Mouse (Mus musculus) liver, postnatal 0 days (tissue): ENCODE data around the gene Krt39. TPM values are rescaled to one million over a fixed set of nuclear protein-coding genes. Genes with fewer than 3 reads are reported as not detected.

Source experiments
- ATAC-seq: fragments of 200-750 bp; cut with Nextera tagmentation; 2 replicates; pipeline ENCODE4 v1.8.0; 2017; ENCODE audit warnings: mild to moderate bottlenecking, moderate library complexity
- DNase-seq: peaks from one replicate; pipeline ENCODE4 v3.0.0-alpha.2; 2016
- H3K27ac ChIP-seq: fragments of 300-500 bp; sonication (generic); 2 replicates; pipeline ENCODE4 v1.5.1; 2014; ENCODE audit warnings: antibody characterized with exemption, moderate library complexity, mild to moderate bottlenecking, low read depth
- H3K27me3 ChIP-seq: fragments of 300-500 bp; sonication (generic); 2 replicates; pipeline ENCODE4 v1.6.1; 2014; ENCODE audit warnings: low read length, control low read depth, mixed read lengths; ENCODE audit not compliant: insufficient read depth
- H3K36me3 ChIP-seq: fragments of 300-500 bp; sonication (generic); replicated peaks from 2 replicates; pipeline ENCODE4 v1.6.1; 2014; ENCODE audit warnings: mild to moderate bottlenecking, control low read depth, low read length, moderate library complexity, mixed read lengths; ENCODE audit not compliant: insufficient read depth
- H3K4me1 ChIP-seq: fragments of 300-500 bp; sonication (generic); 2 replicates; pipeline ENCODE4 v1.6.1; 2014; ENCODE audit warnings: antibody characterized with exemption, mild to moderate bottlenecking, control low read depth; ENCODE audit not compliant: insufficient read depth
- H3K4me2 ChIP-seq: fragments of 300-500 bp; sonication (generic); 2 replicates; pipeline ENCODE4 v1.6.1; 2014; ENCODE audit warnings: low read depth, mild to moderate bottlenecking, low read length, moderate library complexity, mixed read lengths
- H3K4me3 ChIP-seq: fragments of 300-500 bp; sonication (generic); 2 replicates; pipeline ENCODE4 v1.5.1; 2014; ENCODE audit warnings: low read depth, low read length
- H3K9ac ChIP-seq: fragments of 300-500 bp; sonication (generic); replicated peaks from 2 replicates; pipeline ENCODE4 v1.6.1; 2014; ENCODE audit warnings: mild to moderate bottlenecking, moderate library complexity
- H3K9me3 ChIP-seq: fragments of 300-500 bp; sonication (generic); 2 replicates; pipeline ENCODE4 v1.6.1; 2016; ENCODE audit warnings: mild to moderate bottlenecking, control low read depth, low read length, mixed read lengths
- CTCF ChIP-seq: sonication (generic); IDR thresholded peaks from 2 replicates; pipeline ENCODE4 v1.5.1; 2016; ENCODE audit warnings: antibody characterized with exemption, low read depth
- EP300 ChIP-seq: IDR thresholded peaks from 2 replicates; pipeline ENCODE4 v1.6.1; 2016; ENCODE audit warnings: antibody characterized with exemption, low read depth, mild to moderate bottlenecking
- WGBS: fragments of 180-500 bp; shearing (Covaris S2); extraction: QIAGEN DNeasy Blood & Tissue Kit; methylation state at CpG from one replicate; pipeline ENCODE4 v1.1.7; 2014; ENCODE audit not compliant: insufficient replicate concordance; 5-methylcytosine and 5-hydroxymethylcytosine counted together
- polyA plus RNA-seq: library from polyadenylated mRNA; unstranded; fragments of >200 nt; fragmentation: Nextera tagmentation; extraction: Ambion mirVana; gene quantifications from 2 replicates; pipeline ENCODE4 v1.2.1, GENCODE M21; 2015

Gene Krt39
- polyA plus RNA-seq, 1 experiment from 2014 or later = not detected

- peak; percentile 48; the same call in 1 of the 2 replicates for ATAC-seq
- no peaks in the 10 kb centered on the region for H3K4me1 ChIP-seq
- no peak for DNase-seq
- TF ChIP-seq CTCF (no peak), EP300 (no peak)
- no peaks in the 10 kb centered on the region for H3K36me3 ChIP-seq
- H3K9ac ChIP-seq = no peak overlapping the region
- no peak overlapping the region for H3K4me2 ChIP-seq
- no peaks in the 10 kb centered on the region for H3K9me3 ChIP-seq
- no peak overlapping the region for H3K4me3 ChIP-seq
- no peaks in the 10 kb centered on the region for H3K27me3 ChIP-seq
- 59% methylated on average over 3 of the region's 3 CpGs for WGBS
- H3K27ac ChIP-seq = no peak overlapping the region
Measured at GRCm38 (mm10) chr11:99474981-99475380, 46.2 kb downstream of the Krt39 start.

- H3K4me3 ChIP-seq = no peak overlapping the region
- DNase-seq (no peak), ATAC-seq (no peak)
- H3K4me2 ChIP-seq = no peak overlapping the region
- TF ChIP-seq CTCF (no peak), EP300 (no peak)
- H3K4me1 ChIP-seq = no peaks in the 10 kb centered on the region
- H3K36me3 ChIP-seq = no peaks in the 10 kb centered on the region
- WGBS = 65% methylated on average over 6 of the region's 6 CpGs
- no peaks in the 10 kb centered on the region for H3K27me3 ChIP-seq
- H3K9ac ChIP-seq = no peak overlapping the region
- H3K9me3 ChIP-seq = no peaks in the 10 kb centered on the region
- H3K27ac ChIP-seq = no peak overlapping the region
Measured at GRCm38 (mm10) chr11:99473433-99473832, 47.7 kb downstream of the Krt39 start.

- Histone ChIP-seq H3K27me3 (no peaks in the 10 kb centered on the region), H3K9ac (no peak overlapping the region), H3K9me3 (no peaks in the 10 kb centered on the region), H3K4me1 (no peaks in the 10 kb centered on the region), H3K4me3 (no peak overlapping the region), H3K27ac (no peak overlapping the region), H3K4me2 (no peak overlapping the region), H3K36me3 (no peaks in the 10 kb centered on the region)
- no peak for TF ChIP-seq CTCF
- TF ChIP-seq EP300 = no peak
- WGBS = 64% methylated on average over 4 of the region's 4 CpGs
- ATAC-seq (no peak), DNase-seq (no peak)
Measured at GRCm38 (mm10) chr11:99472405-99472804, 48.7 kb downstream of the Krt39 start.

- no peaks in the 10 kb centered on the region for H3K36me3 ChIP-seq
- no peak for TF ChIP-seq CTCF
- no peak for TF ChIP-seq EP300
- no peak overlapping the region for H3K9ac ChIP-seq
- ATAC-seq (no peak), DNase-seq (no peak)
- no peaks in the 10 kb centered on the region for H3K9me3 ChIP-seq
- 85% methylated on average over 6 of the region's 6 CpGs for WGBS
- no peaks in the 10 kb centered on the region for H3K27me3 ChIP-seq
- no peak overlapping the region for H3K4me3 ChIP-seq
- no peak overlapping the region for H3K4me2 ChIP-seq
- no peaks in the 10 kb centered on the region for H3K4me1 ChIP-seq
- no peak overlapping the region for H3K27ac ChIP-seq
Measured at GRCm38 (mm10) chr11:99471946-99472345, 49.2 kb downstream of the Krt39 start.

- Histone ChIP-seq H3K27ac (no peak overlapping the region), H3K9me3 (no peaks in the 10 kb centered on the region), H3K4me2 (no peak overlapping the region), H3K4me1 (no peaks in the 10 kb centered on the region), H3K9ac (no peak overlapping the region), H3K36me3 (no peaks in the 10 kb centered on the region), H3K4me3 (no peak overlapping the region), H3K27me3 (no peaks in the 10 kb centered on the region)
- TF ChIP-seq CTCF = no peak
- TF ChIP-seq EP300 = no peak
- 59% methylated on average over 4 of the region's 4 CpGs for WGBS
- no peak for DNase-seq
- peak; percentile 64 for ATAC-seq
Measured at GRCm38 (mm10) chr11:99469228-99469627, 51.9 kb downstream of the Krt39 start.

- H3K36me3 ChIP-seq = no peaks in the 10 kb centered on the region
- H3K9ac ChIP-seq = no peak overlapping the region
- no peak overlapping the region for H3K27ac ChIP-seq
- ATAC-seq = no peak
- no peaks in the 10 kb centered on the region for H3K4me1 ChIP-seq
- H3K9me3 ChIP-seq = no peaks in the 10 kb centered on the region
- H3K4me2 ChIP-seq = no peak overlapping the region
- no peaks in the 10 kb centered on the region for H3K27me3 ChIP-seq
- H3K4me3 ChIP-seq = no peak overlapping the region
- DNase-seq = no peak
- TF ChIP-seq CTCF = no peak
- TF ChIP-seq EP300 = no peak
- WGBS = 71% methylated on average over 11 of the region's 11 CpGs
Measured at GRCm38 (mm10) chr11:99468566-99468965, 52.6 kb downstream of the Krt39 start.

GRCm38 (mm10) chr11:99466316-99466715, 54.8 kb downstream of the Krt39 start:
- H3K27ac ChIP-seq = no peak overlapping the region
- no peak for ATAC-seq

More at GRCm38 (mm10) chr11:99466316-99466715, 54.8 kb downstream of the Krt39 start:
- WGBS = 35% methylated on average over 7 of the region's 7 CpGs
- Histone ChIP-seq H3K9ac (no peak overlapping the region), H3K9me3 (no peaks in the 10 kb centered on the region), H3K36me3 (no peaks in the 10 kb centered on the region), H3K27me3 (no peaks in the 10 kb centered on the region), H3K4me3 (no peak overlapping the region), H3K4me2 (no peak overlapping the region), H3K4me1 (peaks cover 3% of the 10 kb centered on the region; the same call in 1 of the 2 replicates)
- no peak for DNase-seq
- TF ChIP-seq EP300 (no peak), CTCF (no peak)
